Mouse (Mus musculus) liver, embryonic 14.5 days (tissue): ENCODE results near the gene Dlgap4.

Source experiments
- CTCF ChIP-seq: IDR thresholded peaks from 2 replicates; pipeline ENCODE4 v1.5.1; 2016; ENCODE audit warnings: antibody characterized with exemption, low read depth, control low read depth
- EP300 ChIP-seq: IDR thresholded peaks from 2 replicates; pipeline ENCODE4 v1.6.1; 2016; ENCODE audit warnings: antibody characterized with exemption, low read depth

GRCm38 (mm10) chr2:156664407-156664806 lies 50.9 kb downstream of the Dlgap4 start:
- TF ChIP-seq CTCF (no peak), EP300 (no peak)
